Mouse (Mus musculus): Measurements from ENCODE around the gene Lrrc8d. TPM values are rescaled to one million over a fixed set of nuclear protein-coding genes. Genes with fewer than 3 reads are reported as not detected.
A peak's percentile ranks its signal among the peaks of the same experiment; 100 is the strongest.

Gene Lrrc8d
- polyA plus RNA-seq, 1 experiment: 5.7 TPM

GRCm38 (mm10) chr5:105847726-105848125 is 148.0 kb downstream of the Lrrc8d start:
- TF ChIP-seq CTCF (IDR thresholded peaks at IDR 0.05; ENCODE audit: borderline replicate concordance, control insufficient read depth, extremely low read depth, insufficient read depth, low read length, poor library complexity): no peak
- TF ChIP-seq POLR2A (IDR thresholded peaks at IDR 0.05; ENCODE audit: control insufficient read depth, extremely low read depth, insufficient read depth, low read length, poor library complexity): no peak
- H3K4me1 ChIP-seq (replicated peaks; ENCODE audit: control insufficient read depth, insufficient read depth, low read length): peaks cover 19% of the 10 kb centered on the region
- WGBS: 97% methylated on average over 8 of the region's 8 CpGs
- H3K36me3 ChIP-seq (ENCODE audit: control insufficient read depth, insufficient read depth, low read length): no peaks in the 10 kb centered on the region
- H3K4me3 ChIP-seq (ENCODE audit: control insufficient read depth, insufficient read depth, low read length): no peak overlapping the region
- H3K27ac ChIP-seq (ENCODE audit: control insufficient read depth, insufficient read depth, low read length): no peak overlapping the region
- DNase-seq: no peak
- H3K27me3 ChIP-seq (ENCODE audit: control insufficient read depth, insufficient read depth, low read length): no peaks in the 10 kb centered on the region

- 33% methylated on average over 4 of the region's 4 CpGs for WGBS
- no peaks in the 10 kb centered on the region for H3K27me3 ChIP-seq (ENCODE audit: control insufficient read depth, insufficient read depth, low read length)
- H3K27ac ChIP-seq (ENCODE audit: control insufficient read depth, insufficient read depth, low read length): peak overlapping the region; percentile 96
- no peak overlapping the region for H3K4me3 ChIP-seq (ENCODE audit: control insufficient read depth, insufficient read depth, low read length)
- DNase-seq: peak; percentile 36
- TF ChIP-seq POLR2A (IDR thresholded peaks at IDR 0.05; ENCODE audit: control insufficient read depth, extremely low read depth, insufficient read depth, low read length, poor library complexity) (no peak), CTCF (IDR thresholded peaks at IDR 0.05; ENCODE audit: borderline replicate concordance, control insufficient read depth, extremely low read depth, insufficient read depth, low read length, poor library complexity) (no peak)
- no peaks in the 10 kb centered on the region for H3K36me3 ChIP-seq (ENCODE audit: control insufficient read depth, insufficient read depth, low read length)
- H3K4me1 ChIP-seq (replicated peaks; ENCODE audit: control insufficient read depth, insufficient read depth, low read length): peaks cover 18% of the 10 kb centered on the region
These were observed 149.5 kb downstream of the Lrrc8d start for GRCm38 (mm10) chr5:105849222-105849621.

- TF ChIP-seq CTCF (IDR thresholded peaks at IDR 0.05; ENCODE audit: borderline replicate concordance, control insufficient read depth, extremely low read depth, insufficient read depth, low read length, poor library complexity): no peak
- TF ChIP-seq POLR2A (IDR thresholded peaks at IDR 0.05; ENCODE audit: control insufficient read depth, extremely low read depth, insufficient read depth, low read length, poor library complexity): no peak
- Histone ChIP-seq H3K27ac (ENCODE audit: control insufficient read depth, insufficient read depth, low read length) (peak overlapping the region; percentile 96), H3K27me3 (ENCODE audit: control insufficient read depth, insufficient read depth, low read length) (no peaks in the 10 kb centered on the region), H3K4me3 (ENCODE audit: control insufficient read depth, insufficient read depth, low read length) (no peak overlapping the region), H3K4me1 (replicated peaks; ENCODE audit: control insufficient read depth, insufficient read depth, low read length) (peaks cover 16% of the 10 kb centered on the region), H3K36me3 (ENCODE audit: control insufficient read depth, insufficient read depth, low read length) (no peaks in the 10 kb centered on the region)
- WGBS: 31% methylated on average over 3 of the region's 3 CpGs
- no peak for DNase-seq
These were observed 149.9 kb downstream of the Lrrc8d start for GRCm38 (mm10) chr5:105849643-105850042.

DNA sequence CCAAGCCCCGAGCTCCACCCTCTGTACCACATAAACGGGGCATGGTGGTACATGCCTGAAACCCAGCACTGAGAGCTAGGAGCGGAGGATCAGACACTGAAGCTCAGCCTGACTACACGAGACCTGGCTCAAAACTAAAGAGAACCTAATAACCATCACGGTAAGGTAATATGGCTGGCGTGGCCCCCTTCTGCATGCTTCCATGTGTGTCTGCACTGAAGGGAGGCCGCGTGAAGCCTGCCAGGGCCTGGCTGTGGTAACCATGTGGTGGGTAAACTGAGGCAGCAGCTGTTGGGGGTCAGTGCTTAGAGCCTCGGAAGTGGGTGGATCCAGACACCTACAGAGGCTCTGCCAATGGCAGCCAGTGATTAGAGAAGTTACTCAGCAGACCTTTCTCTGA is 153.5 kb downstream of the Lrrc8d start:
- 87% methylated on average over 9 of the region's 9 CpGs for WGBS
- H3K27ac ChIP-seq (ENCODE audit: control insufficient read depth, insufficient read depth, low read length): no peak overlapping the region
- H3K4me3 ChIP-seq (ENCODE audit: control insufficient read depth, insufficient read depth, low read length): no peak overlapping the region
- H3K36me3 ChIP-seq (ENCODE audit: control insufficient read depth, insufficient read depth, low read length): no peaks in the 10 kb centered on the region
- no peak for TF ChIP-seq CTCF (IDR thresholded peaks at IDR 0.05; ENCODE audit: borderline replicate concordance, control insufficient read depth, extremely low read depth, insufficient read depth, low read length, poor library complexity)
- H3K27me3 ChIP-seq (ENCODE audit: control insufficient read depth, insufficient read depth, low read length): no peaks in the 10 kb centered on the region
- no peak for DNase-seq
- peaks cover 16% of the 10 kb centered on the region for H3K4me1 ChIP-seq (replicated peaks; ENCODE audit: control insufficient read depth, insufficient read depth, low read length)

DNA sequence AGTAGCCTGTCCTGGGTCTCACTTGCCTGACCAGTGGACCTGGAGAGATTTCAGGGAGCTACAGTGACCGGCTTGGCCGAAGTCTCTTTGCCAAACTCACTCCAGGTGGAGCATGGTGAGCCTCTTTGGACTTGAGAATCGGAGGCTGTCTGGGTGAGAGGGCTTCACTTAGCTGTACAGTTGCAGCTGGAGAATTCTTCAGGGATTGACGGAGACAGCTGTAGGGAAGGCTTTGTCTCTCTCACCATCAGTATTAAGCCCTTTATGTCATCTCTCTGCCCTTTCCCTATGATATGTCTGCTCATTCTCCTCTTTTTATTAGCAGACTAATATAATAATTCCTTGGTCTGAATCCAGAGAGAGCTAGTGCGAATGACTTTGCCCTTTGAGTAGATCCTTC is 157.7 kb downstream of the Lrrc8d start:
- H3K4me1 ChIP-seq (replicated peaks; ENCODE audit: control insufficient read depth, insufficient read depth, low read length): 0 out of 2 replicates have a peak, but pooled peaks cover 3% of the 10 kb centered on the region
- no peak for DNase-seq
- H3K36me3 ChIP-seq (ENCODE audit: control insufficient read depth, insufficient read depth, low read length): no peaks in the 10 kb centered on the region
- TF ChIP-seq CTCF (IDR thresholded peaks at IDR 0.05; ENCODE audit: borderline replicate concordance, control insufficient read depth, extremely low read depth, insufficient read depth, low read length, poor library complexity) (no peak), POLR2A (IDR thresholded peaks at IDR 0.05; ENCODE audit: control insufficient read depth, extremely low read depth, insufficient read depth, low read length, poor library complexity) (no peak)
- H3K27ac ChIP-seq (ENCODE audit: control insufficient read depth, insufficient read depth, low read length): no peak overlapping the region
- H3K4me3 ChIP-seq (ENCODE audit: control insufficient read depth, insufficient read depth, low read length): no peak overlapping the region
- H3K27me3 ChIP-seq (ENCODE audit: control insufficient read depth, insufficient read depth, low read length): no peaks in the 10 kb centered on the region
- WGBS: 96% methylated on average over 5 of the region's 5 CpGs

- Histone ChIP-seq H3K27ac (ENCODE audit: control insufficient read depth, insufficient read depth, low read length) (no peak overlapping the region), H3K36me3 (ENCODE audit: control insufficient read depth, insufficient read depth, low read length) (no peaks in the 10 kb centered on the region), H3K4me3 (ENCODE audit: control insufficient read depth, insufficient read depth, low read length) (no peak overlapping the region), H3K27me3 (ENCODE audit: control insufficient read depth, insufficient read depth, low read length) (no peaks in the 10 kb centered on the region), H3K4me1 (replicated peaks; ENCODE audit: control insufficient read depth, insufficient read depth, low read length) (0 out of 2 replicates have a peak, but pooled peaks cover 3% of the 10 kb centered on the region)
- WGBS: 89% methylated on average over 8 of the region's 8 CpGs
- TF ChIP-seq POLR2A (IDR thresholded peaks at IDR 0.05; ENCODE audit: control insufficient read depth, extremely low read depth, insufficient read depth, low read length, poor library complexity) (no peak), CTCF (IDR thresholded peaks at IDR 0.05; ENCODE audit: borderline replicate concordance, control insufficient read depth, extremely low read depth, insufficient read depth, low read length, poor library complexity) (no peak)
- no peak for DNase-seq
These were observed 159.3 kb downstream of the Lrrc8d start for GRCm38 (mm10) chr5:105858754-105859694.

All from thymus, adult 2 months (tissue).